Mouse (Mus musculus) B cell, adult 2 months (primary cell): ENCODE measurements around the gene Lgr5.

Experiments used
- DNase-seq, 2 experiments: peaks; one replicate each; pipeline ENCODE4 v3.0.0; 2022

Lgr5 gene

GRCm38 (mm10) chr10:115587301-115587969, at the start of gene Lgr5:
Gene Lgr5 (minus strand): TSS chr10:115587780.
- peak; percentile 7 to 22 for DNase-seq

- DNase-seq: no peak
Measured at GRCm38 (mm10) chr10:115626678-115627077, 39.1 kb upstream of the Lgr5 start.

GRCm38 (mm10) chr10:115624957-115625356, 37.4 kb upstream of the Lgr5 start:
- no peak for DNase-seq

- DNase-seq: peak; percentile 45 to 48
Measured at GRCm38 (mm10) chr10:115623956-115624671, 36.5 kb upstream of the Lgr5 start.

GRCm38 (mm10) chr10:115623481-115623880, 35.9 kb upstream of the Lgr5 start:
- no peak for DNase-seq

GRCm38 (mm10) chr10:115618288-115618856, 30.8 kb upstream of the Lgr5 start:
- DNase-seq: no peak

- DNase-seq: peak; percentile 23 to 45
Measured at GRCm38 (mm10) chr10:115617456-115618287, 30.1 kb upstream of the Lgr5 start.

- DNase-seq: no peak
Measured at GRCm38 (mm10) chr10:115595748-115596147, 8.2 kb upstream of the Lgr5 start.

GRCm38 (mm10) chr10:115593651-115594050, 6.1 kb upstream of the Lgr5 start:
- no peak for DNase-seq

- no peak for DNase-seq
Measured at GRCm38 (mm10) chr10:115593221-115593620, 5.6 kb upstream of the Lgr5 start.

- no peak for DNase-seq
Measured at GRCm38 (mm10) chr10:115587979-115588378, 399 bp upstream of the Lgr5 start.

GRCm38 (mm10) chr10:115586246-115587231, 1.0 kb downstream of the Lgr5 start:
- DNase-seq: peak; percentile 23 to 26

GRCm38 (mm10) chr10:115585491-115586245, 1.9 kb downstream of the Lgr5 start:
- DNase-seq: no peak

GRCm38 (mm10) chr10:115584656-115585055, 2.9 kb downstream of the Lgr5 start:
- no peak for DNase-seq

GRCm38 (mm10) chr10:115583071-115583470, 4.5 kb downstream of the Lgr5 start:
- DNase-seq: no peak

- no peak for DNase-seq
Measured at GRCm38 (mm10) chr10:115581971-115582370, 5.6 kb downstream of the Lgr5 start.

GRCm38 (mm10) chr10:115579494-115579893, 8.1 kb downstream of the Lgr5 start:
- no peak for DNase-seq

GRCm38 (mm10) chr10:115579076-115579475, 8.5 kb downstream of the Lgr5 start:
- DNase-seq: no peak

- DNase-seq: no peak
Measured at GRCm38 (mm10) chr10:115571734-115572440, 15.7 kb downstream of the Lgr5 start.

GRCm38 (mm10) chr10:115571317-115571716, 16.3 kb downstream of the Lgr5 start:
- no peak for DNase-seq
